Mouse (Mus musculus) megakaryocyte, embryonic 14.5 days (primary cell): Measurements from ENCODE around the gene Sdccag8. TPM values are rescaled to one million over a fixed set of nuclear protein-coding genes. Genes with fewer than 3 reads are reported as not detected.

Experiments
- H3K27me3 ChIP-seq: replicated peaks from 2 replicates; pipeline ENCODE3; 2012; ENCODE audit warnings: inconsistent platforms
- H3K36me3 ChIP-seq: replicated peaks from 2 replicates; pipeline ENCODE3; 2012; ENCODE audit warnings: low read length, inconsistent platforms, mixed read lengths
- H3K4me1 ChIP-seq: 2 replicates; pipeline ENCODE4 v1.6.1; 2012; ENCODE audit warnings: inconsistent platforms
- H3K4me3 ChIP-seq: replicated peaks from 2 replicates; pipeline ENCODE3; 2012; ENCODE audit warnings: moderate library complexity, mild to moderate bottlenecking, inconsistent platforms
- H3K9me3 ChIP-seq: 2 replicates; pipeline ENCODE4 v1.6.1; 2012; ENCODE audit warnings: inconsistent platforms
- FLI1 ChIP-seq: IDR thresholded peaks from 2 replicates; pipeline ENCODE4 v1.6.1; 2012; ENCODE audit warnings: low read length, inconsistent platforms, mixed read lengths
- GATA1 ChIP-seq: IDR thresholded peaks from 3 replicates; pipeline ENCODE4 v1.6.1; 2012; ENCODE audit warnings: mixed read lengths, low read length, inconsistent platforms, borderline replicate concordance
- polyA plus RNA-seq: library from polyadenylated mRNA; stranded (reverse); fragments of >175 nt; gene quantifications from 2 replicates; pipeline ENCODE4 v1.2.3, GENCODE M21; 2012; ENCODE audit warnings: low replicate concordance; ENCODE audit not compliant: insufficient read depth

Gene Sdccag8
- polyA plus RNA-seq, 1 experiment, result 3.0 TPM

GRCm38 (mm10) chr1:176980801-176981400 is 166.4 kb downstream of the Sdccag8 start:
- peaks cover 79% of the 10 kb centered on the region for H3K36me3 ChIP-seq
- no peak overlapping the region for H3K4me3 ChIP-seq
- TF ChIP-seq FLI1 (no peak), GATA1 (no peak)
- H3K4me1 ChIP-seq, result peaks cover 15% of the 10 kb centered on the region
- H3K27me3 ChIP-seq, result no peaks in the 10 kb centered on the region
- H3K9me3 ChIP-seq, result no peaks in the 10 kb centered on the region

- Histone ChIP-seq H3K4me1 (peaks cover 20% of the 10 kb centered on the region), H3K27me3 (no peaks in the 10 kb centered on the region), H3K4me3 (no peak overlapping the region), H3K9me3 (no peaks in the 10 kb centered on the region), H3K36me3 (peaks cover 73% of the 10 kb centered on the region)
- TF ChIP-seq GATA1, result no peak
- TF ChIP-seq FLI1, result no peak
These were observed 167.1 kb downstream of the Sdccag8 start for GRCm38 (mm10) chr1:176981511-176981910.

GRCm38 (mm10) chr1:176982671-176983070 is 168.2 kb downstream of the Sdccag8 start:
- no peak for TF ChIP-seq GATA1
- no peak for TF ChIP-seq FLI1

GRCm38 (mm10) chr1:176985691-176986090 is 171.2 kb downstream of the Sdccag8 start:
- Histone ChIP-seq H3K9me3 (no peaks in the 10 kb centered on the region), H3K36me3 (peaks cover 63% of the 10 kb centered on the region), H3K27me3 (no peaks in the 10 kb centered on the region), H3K4me1 (peaks cover 38% of the 10 kb centered on the region), H3K4me3 (no peak overlapping the region)
- TF ChIP-seq GATA1 (no peak), FLI1 (no peak)

More at GRCm38 (mm10) chr1:176982671-176983070, 168.2 kb downstream of the Sdccag8 start:
- H3K4me3 ChIP-seq, result no peak overlapping the region
- H3K27me3 ChIP-seq, result no peaks in the 10 kb centered on the region
- no peaks in the 10 kb centered on the region for H3K9me3 ChIP-seq
- H3K4me1 ChIP-seq, result peaks cover 24% of the 10 kb centered on the region
- peaks cover 71% of the 10 kb centered on the region for H3K36me3 ChIP-seq

GRCm38 (mm10) chr1:176986275-176986674 is 171.8 kb downstream of the Sdccag8 start:
- peaks cover 64% of the 10 kb centered on the region for H3K36me3 ChIP-seq
- H3K9me3 ChIP-seq, result no peaks in the 10 kb centered on the region
- no peak for TF ChIP-seq GATA1
- no peak for TF ChIP-seq FLI1
- H3K27me3 ChIP-seq, result no peaks in the 10 kb centered on the region
- peaks cover 41% of the 10 kb centered on the region for H3K4me1 ChIP-seq
- no peak overlapping the region for H3K4me3 ChIP-seq

GRCm38 (mm10) chr1:176986990-176987740 is 172.7 kb downstream of the Sdccag8 start:
- Histone ChIP-seq H3K27me3 (no peaks in the 10 kb centered on the region), H3K4me1 (peaks cover 47% of the 10 kb centered on the region), H3K4me3 (no peak overlapping the region), H3K36me3 (peaks cover 62% of the 10 kb centered on the region), H3K9me3 (no peaks in the 10 kb centered on the region)
- TF ChIP-seq GATA1 (no peak), FLI1 (no peak)

- TF ChIP-seq FLI1, result no peak
- no peak for TF ChIP-seq GATA1
- Histone ChIP-seq H3K9me3 (no peaks in the 10 kb centered on the region), H3K4me1 (peaks cover 75% of the 10 kb centered on the region)
These were observed 177.0 kb downstream of the Sdccag8 start for GRCm38 (mm10) chr1:176991473-176991872.

GRCm38 (mm10) chr1:176992517-176992916 is 178.1 kb downstream of the Sdccag8 start:
- Histone ChIP-seq H3K27me3 (no peaks in the 10 kb centered on the region), H3K9me3 (no peaks in the 10 kb centered on the region), H3K36me3 (peaks cover 71% of the 10 kb centered on the region), H3K4me1 (peaks cover 76% of the 10 kb centered on the region), H3K4me3 (no peak overlapping the region)
- TF ChIP-seq GATA1, result no peak
- TF ChIP-seq FLI1, result no peak

More at GRCm38 (mm10) chr1:176991473-176991872, 177.0 kb downstream of the Sdccag8 start:
- Histone ChIP-seq H3K27me3 (no peaks in the 10 kb centered on the region), H3K4me3 (no peak overlapping the region), H3K36me3 (peaks cover 78% of the 10 kb centered on the region)

- H3K9me3 ChIP-seq, result no peaks in the 10 kb centered on the region
- H3K4me1 ChIP-seq, result peaks cover 82% of the 10 kb centered on the region
- peak overlapping the region; percentile 84 for H3K4me3 ChIP-seq
- no peaks in the 10 kb centered on the region for H3K27me3 ChIP-seq
- TF ChIP-seq GATA1 (no peak), FLI1 (no peak)
- H3K36me3 ChIP-seq, result peaks cover 73% of the 10 kb centered on the region
These were observed 178.9 kb downstream of the Sdccag8 start for GRCm38 (mm10) chr1:176993141-176994010.

- Histone ChIP-seq H3K27me3 (no peaks in the 10 kb centered on the region), H3K4me1 (peaks cover 83% of the 10 kb centered on the region), H3K9me3 (no peaks in the 10 kb centered on the region), H3K4me3 (peak overlapping the region; percentile 84), H3K36me3 (peaks cover 72% of the 10 kb centered on the region)
- no peak for TF ChIP-seq FLI1
- TF ChIP-seq GATA1, result no peak
These were observed 179.6 kb downstream of the Sdccag8 start for GRCm38 (mm10) chr1:176994087-176994486.
